Mouse (Mus musculus) CD4-positive, CD25-positive, alpha-beta regulatory T cell, adult 4 months (primary cell): ENCODE data around the gene Gm10377. TPM values are rescaled to one million over a fixed set of nuclear protein-coding genes. Genes with fewer than 3 reads are reported as not detected.
"Not testable (repeated sequence)": the region's sequence is repeated elsewhere in the genome, so short reads cannot be mapped to it uniquely, and the experiment has no call there.

Experiments
- ATAC-seq: one replicate; pipeline ENCODE4 v1.8.0; 2017
- polyA plus RNA-seq, 2 experiments: library from polyadenylated mRNA; unstranded; fragments of 100-300 nt; shearing (Covaris generic); gene quantifications; one replicate each; pipeline ENCODE4 v1.2.1; 2017

The Gm10377 gene
- not detected for polyA plus RNA-seq

DNA sequence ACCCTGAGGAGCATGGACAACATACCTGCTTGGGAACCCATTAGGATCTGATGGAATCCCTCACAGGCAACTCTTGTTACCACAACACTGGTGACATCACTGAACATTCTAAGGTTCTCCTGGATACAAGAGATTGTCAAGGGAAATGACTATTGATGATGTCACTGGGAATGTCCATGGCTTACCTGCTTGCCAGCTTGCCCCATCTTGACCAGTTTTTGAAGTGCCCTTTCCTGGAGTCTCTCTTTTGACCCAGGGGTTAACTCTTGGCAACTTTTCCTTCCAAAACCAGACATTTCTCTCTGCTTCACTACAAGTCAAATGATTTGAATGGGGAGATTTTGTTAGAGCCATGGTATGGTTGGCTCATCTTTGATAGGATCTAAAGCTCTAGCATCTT, at the start of gene Gm10377:
Gene Gm10377 (minus strand): TSS at position 101 of the 400 bp plus-strand sequence.
- ATAC-seq = not testable (repeated sequence)

DNA sequence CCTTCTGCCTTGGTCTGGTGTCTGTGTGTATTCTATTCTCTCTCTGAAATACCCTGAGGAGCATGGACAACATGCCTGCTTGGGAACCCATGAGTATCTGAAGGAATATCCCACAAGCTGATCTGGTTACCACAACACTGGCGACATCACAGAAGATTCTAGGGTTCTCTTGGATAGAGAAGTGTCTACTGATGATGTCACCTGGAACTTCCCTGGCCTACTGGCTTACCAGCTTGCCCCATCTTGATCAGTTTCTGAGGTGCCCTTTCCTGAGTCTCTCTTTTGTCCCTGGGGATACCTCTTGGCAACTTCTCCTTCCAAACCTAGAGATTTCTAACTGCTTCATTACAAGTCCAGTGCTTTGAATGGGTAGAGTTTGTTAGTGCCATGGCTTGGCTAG, 29.1 kb downstream of the Gm10377 start, which contains the start of gene Gm3015:
Gene Gm3015 (minus strand): TSS at position 101 of the 400 bp plus-strand sequence.
- not testable (repeated sequence) for ATAC-seq

Other genes starting within 250 kb of the Gm10377 start
- not detected for gene Gm17124, start 198.1 kb downstream of the Gm10377 start, polyA plus RNA-seq
- gene Gm3633, start 156.1 kb downstream of the Gm10377 start, polyA plus RNA-seq = not detected
- not detected for gene Gm10378, start 142.0 kb downstream of the Gm10377 start, polyA plus RNA-seq
- not detected for gene Gm3015, start 29.2 kb downstream of the Gm10377 start, polyA plus RNA-seq
- gene Gm21977, start 55.5 kb upstream of the Gm10377 start, polyA plus RNA-seq = not detected
- not detected for gene Gm8082, start 195.6 kb upstream of the Gm10377 start, polyA plus RNA-seq
- not detected for gene Gm10376, start 217.6 kb upstream of the Gm10377 start, polyA plus RNA-seq